Mouse (Mus musculus) embryo, embryonic 10 days (tissue): Measurements from ENCODE around the gene Katna1.

ENCODE experiments used
- DNase-seq: peaks from one replicate; pipeline ENCODE4 v3.0.0-alpha.2; 2015; ENCODE audit warnings: low spot score

The Katna1 gene

GRCm38 (mm10) chr10:7779751-7780237, 54.0 kb downstream of the Katna1 start:
- DNase-seq: peak; percentile 15

DNA sequence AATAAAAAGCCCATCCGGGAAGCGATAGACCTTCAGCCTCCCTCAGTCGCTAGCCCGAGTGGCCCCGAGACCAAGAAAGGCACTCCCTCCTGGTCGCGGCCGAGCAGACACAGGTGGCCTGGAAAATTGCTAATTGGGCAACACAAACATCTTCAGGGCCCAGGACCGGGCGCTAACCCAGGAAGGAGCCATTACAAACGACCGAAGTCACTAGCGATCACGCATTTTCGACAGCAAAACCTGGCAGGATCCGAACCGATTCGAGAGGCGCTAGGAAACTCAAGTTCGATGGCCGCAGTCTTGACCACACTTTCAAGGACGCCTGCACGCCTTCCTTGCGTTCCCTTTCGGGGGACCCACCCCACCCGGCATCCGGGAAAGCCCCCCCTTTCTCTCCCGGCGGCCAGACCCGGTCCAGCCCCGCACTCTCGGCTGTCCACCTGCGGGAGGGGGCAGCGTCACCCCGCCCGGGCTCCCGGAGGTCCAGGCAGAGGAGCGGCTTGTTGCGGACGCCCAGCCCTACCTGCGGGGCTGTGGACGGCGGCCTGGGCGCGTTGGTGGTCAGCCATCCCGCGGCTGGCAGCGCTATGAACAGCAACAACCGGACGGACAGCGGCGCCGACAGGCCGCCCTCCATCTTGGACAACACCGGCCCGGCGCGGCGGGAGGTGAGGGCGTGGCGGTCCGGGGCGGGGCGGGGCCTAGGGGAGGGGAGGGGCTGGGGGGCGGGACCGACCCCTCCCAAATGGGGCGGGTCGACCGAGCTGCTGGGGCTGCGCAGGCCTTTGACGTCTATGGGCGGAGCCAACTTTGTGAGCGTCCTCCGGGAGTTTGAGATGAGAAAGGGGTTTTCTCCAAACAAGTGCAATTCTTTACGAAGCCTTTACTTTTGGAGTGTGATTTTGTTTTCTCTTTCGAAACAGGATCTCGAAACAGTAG, 54.7 kb downstream of the Katna1 start:
- peak; percentile 90 for DNase-seq

- no peak for DNase-seq
Observed at GRCm38 (mm10) chr10:7781214-7781613, 55.4 kb downstream of the Katna1 start.

GRCm38 (mm10) chr10:7787319-7787718, 61.5 kb downstream of the Katna1 start:
- no peak for DNase-seq

GRCm38 (mm10) chr10:7792254-7792750, 66.5 kb downstream of the Katna1 start:
- DNase-seq: no peak

DNA sequence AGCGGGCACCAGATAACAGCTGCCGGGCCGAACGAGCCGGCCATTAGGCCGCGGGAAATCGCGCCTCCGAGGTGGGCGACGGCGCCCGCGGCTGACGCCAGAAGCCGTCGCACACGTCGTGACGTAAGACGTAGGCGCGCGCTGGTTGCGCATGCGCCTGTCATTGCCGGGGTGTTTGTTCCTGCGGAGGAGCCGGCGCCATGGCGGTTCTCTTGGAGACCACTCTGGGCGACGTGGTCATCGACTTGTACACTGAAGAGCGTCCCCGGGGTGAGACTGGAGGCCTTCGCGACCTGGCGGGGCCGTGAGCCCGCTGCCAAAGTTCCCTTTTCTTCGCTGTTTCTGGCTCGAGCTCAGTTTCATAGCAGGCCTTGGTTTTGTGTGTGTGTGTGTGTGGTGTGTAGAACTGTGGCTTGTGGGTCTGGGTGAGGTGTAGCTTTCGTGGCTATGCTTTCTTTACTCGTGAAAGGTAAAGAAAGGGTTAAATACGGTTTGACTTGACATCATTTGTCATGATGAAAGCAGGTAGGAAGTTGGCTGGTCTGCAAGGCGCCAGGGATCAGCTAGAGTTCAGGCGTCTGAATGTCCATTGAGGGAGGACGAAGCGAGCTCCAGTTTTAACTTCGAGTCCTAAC, 67.1 kb downstream of the Katna1 start, which contains the start of the genes Ginm1 and Ppil4:
Gene Ginm1, minus strand, starts transcription at position 74 of the 635 bp plus-strand sequence.
Gene Ppil4, plus strand, starts transcription at position 141 of the 635 bp plus-strand sequence.
- peak; percentile 97 for DNase-seq

- no peak for DNase-seq
Observed at GRCm38 (mm10) chr10:7801258-7801657, 75.5 kb downstream of the Katna1 start.

DNA sequence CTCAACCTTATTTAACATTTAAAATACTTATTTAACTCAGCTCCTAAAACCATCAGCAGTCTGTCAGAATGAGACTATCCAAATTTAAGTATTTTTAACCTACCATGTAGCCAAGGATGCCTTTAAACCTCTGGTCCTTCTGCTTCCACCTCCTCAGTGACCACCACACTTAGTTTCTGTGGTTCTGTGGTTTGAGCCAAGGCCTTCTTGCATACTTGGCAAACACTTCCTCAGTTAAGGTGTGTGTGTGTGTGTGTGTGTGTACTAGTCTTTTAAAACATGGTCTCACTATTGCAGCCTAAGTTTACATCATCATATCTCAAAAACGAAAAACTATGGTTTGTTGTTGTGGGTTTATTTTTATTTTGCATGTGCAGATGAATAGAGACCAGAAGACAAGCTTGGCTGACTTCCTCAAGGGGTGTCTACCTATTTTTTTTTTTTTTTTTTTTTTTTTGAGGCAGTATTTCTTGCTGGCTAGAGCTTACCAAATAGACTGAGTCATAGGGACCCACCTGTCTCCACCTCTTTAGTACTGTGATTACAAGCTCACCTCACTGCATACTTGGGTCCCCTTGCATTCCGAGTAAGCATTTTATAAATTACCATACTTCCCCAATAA, 76.8 kb downstream of the Katna1 start:
- DNase-seq: no peak

GRCm38 (mm10) chr10:7809937-7810336, 84.1 kb downstream of the Katna1 start:
- peak; percentile 74 for DNase-seq
